Mouse (Mus musculus): ENCODE data around the gene Lrrc23. TPM values are rescaled to one million over a fixed set of nuclear protein-coding genes. Genes with fewer than 3 reads are reported as not detected.

Lrrc23 gene
- polyA plus RNA-seq, 1 experiment, result not detected

- TF ChIP-seq POLR2A (IDR thresholded peaks at IDR 0.05; ENCODE audit: low read depth, low read length), result no peak
- no peak for TF ChIP-seq CTCF (IDR thresholded peaks at IDR 0.05; ENCODE audit: borderline replicate concordance, insufficient read depth, low read length)
- H3K27ac ChIP-seq (ENCODE audit: insufficient read depth, low read length), result no peak overlapping the region
- H3K4me1 ChIP-seq (ENCODE audit: control insufficient read depth, insufficient read depth, low read length), result no peaks in the 10 kb centered on the region
- H3K4me3 ChIP-seq (ENCODE audit: insufficient read depth, low read length), result no peak overlapping the region
These were observed 56.0 kb downstream of the Lrrc23 start for GRCm38 (mm10) chr6:124723541-124723940.

- Histone ChIP-seq H3K4me1 (ENCODE audit: control insufficient read depth, insufficient read depth, low read length) (no peaks in the 10 kb centered on the region), H3K4me3 (ENCODE audit: insufficient read depth, low read length) (no peak overlapping the region), H3K27ac (ENCODE audit: insufficient read depth, low read length) (no peak overlapping the region)
- TF ChIP-seq POLR2A (IDR thresholded peaks at IDR 0.05; ENCODE audit: low read depth, low read length) (no peak), CTCF (IDR thresholded peaks at IDR 0.05; ENCODE audit: borderline replicate concordance, insufficient read depth, low read length) (no peak)
These were observed 56.6 kb downstream of the Lrrc23 start for GRCm38 (mm10) chr6:124722876-124723473.

- Histone ChIP-seq H3K27ac (ENCODE audit: insufficient read depth, low read length) (no peak overlapping the region), H3K4me3 (ENCODE audit: insufficient read depth, low read length) (no peak overlapping the region), H3K4me1 (ENCODE audit: control insufficient read depth, insufficient read depth, low read length) (no peaks in the 10 kb centered on the region)
- TF ChIP-seq POLR2A (IDR thresholded peaks at IDR 0.05; ENCODE audit: low read depth, low read length) (no peak), CTCF (IDR thresholded peaks at IDR 0.05; ENCODE audit: borderline replicate concordance, insufficient read depth, low read length) (no peak)
These were observed 58.6 kb downstream of the Lrrc23 start for GRCm38 (mm10) chr6:124720904-124721303.

Other genes with a start within 250 kb of the Lrrc23 start
- gene C1s1, start 237.4 kb downstream of the Lrrc23 start, polyA plus RNA-seq (2011; ENCODE audit: insufficient read length, low read depth, missing spikeins), result 17.0 and 50.4 TPM in 2 replicates
- not detected in 2 replicates for gene C1rb, start 209.4 kb downstream of the Lrrc23 start, polyA plus RNA-seq (2011; ENCODE audit: insufficient read length, low read depth, missing spikeins)
- 0.42 TPM in 1 of 2 replicates, not detected in the other for gene C1s2, start 143.6 kb downstream of the Lrrc23 start, polyA plus RNA-seq (2011; ENCODE audit: insufficient read length, low read depth, missing spikeins)
- 51.4 and 67.0 TPM in 2 replicates for gene Lpcat3, start 116.7 kb downstream of the Lrrc23 start, polyA plus RNA-seq (2011; ENCODE audit: insufficient read length, low read depth, missing spikeins)
- gene Emg1, start 67.5 kb downstream of the Lrrc23 start, polyA plus RNA-seq (2011; ENCODE audit: insufficient read length, low read depth, missing spikeins), result 67.1 and 68.9 TPM in 2 replicates
- 249 and 253 TPM in 2 replicates for gene Phb2, start 67.4 kb downstream of the Lrrc23 start, polyA plus RNA-seq (2011; ENCODE audit: insufficient read length, low read depth, missing spikeins)
- 0.53 and 4.3 TPM in 2 replicates for gene Ptpn6, start 41.0 kb downstream of the Lrrc23 start, polyA plus RNA-seq (2011; ENCODE audit: insufficient read length, low read depth, missing spikeins)
- 149 and 157 TPM in 2 replicates for gene Grcc10, start 38.4 kb downstream of the Lrrc23 start, polyA plus RNA-seq (2011; ENCODE audit: insufficient read length, low read depth, missing spikeins)
- gene Gm45234, start 23.7 kb downstream of the Lrrc23 start, polyA plus RNA-seq (2011; ENCODE audit: insufficient read length, low read depth, missing spikeins), result 0.58 and 0.63 TPM in 2 replicates
- 75.9 and 77.3 TPM in 2 replicates for gene Atn1, start 23.2 kb downstream of the Lrrc23 start, polyA plus RNA-seq (2011; ENCODE audit: insufficient read length, low read depth, missing spikeins)
- gene Eno2, start 10.1 kb downstream of the Lrrc23 start, polyA plus RNA-seq (2011; ENCODE audit: insufficient read length, low read depth, missing spikeins), result 17.5 and 24.1 TPM in 2 replicates
- gene Spsb2, start 28.9 kb upstream of the Lrrc23 start, polyA plus RNA-seq (2011; ENCODE audit: insufficient read length, low read depth, missing spikeins), result 9.1 and 11.7 TPM in 2 replicates
- 372 and 458 TPM in 2 replicates for gene Tpi1, start 34.6 kb upstream of the Lrrc23 start, polyA plus RNA-seq (2011; ENCODE audit: insufficient read length, low read depth, missing spikeins)
- 87.6 and 105 TPM in 2 replicates for gene Usp5, start 49.8 kb upstream of the Lrrc23 start, polyA plus RNA-seq (2011; ENCODE audit: insufficient read length, low read depth, missing spikeins)
- gene Cdca3, start 49.8 kb upstream of the Lrrc23 start, polyA plus RNA-seq (2011; ENCODE audit: insufficient read length, low read depth, missing spikeins), result 42.0 and 61.1 TPM in 2 replicates
- gene Gnb3, start 60.5 kb upstream of the Lrrc23 start, polyA plus RNA-seq (2011; ENCODE audit: insufficient read length, low read depth, missing spikeins), result 0.45 and 0.72 TPM in 2 replicates
- 72.7 and 76.7 TPM in 2 replicates for gene P3h3, start 78.0 kb upstream of the Lrrc23 start, polyA plus RNA-seq (2011; ENCODE audit: insufficient read length, low read depth, missing spikeins)
- 0.55 and 0.63 TPM in 2 replicates for gene Gpr162, start 84.3 kb upstream of the Lrrc23 start, polyA plus RNA-seq (2011; ENCODE audit: insufficient read length, low read depth, missing spikeins)
- not detected in 2 replicates for gene Cd4, start 108.5 kb upstream of the Lrrc23 start, polyA plus RNA-seq (2011; ENCODE audit: insufficient read length, low read depth, missing spikeins)
- gene Lag3, start 132.0 kb upstream of the Lrrc23 start, polyA plus RNA-seq (2011; ENCODE audit: insufficient read length, low read depth, missing spikeins), result 1.2 TPM in 2 replicates
- 602 and 622 TPM in 2 replicates for gene Ptms, start 140.4 kb upstream of the Lrrc23 start, polyA plus RNA-seq (2011; ENCODE audit: insufficient read length, low read depth, missing spikeins)
- 250 and 255 TPM in 2 replicates for gene Mlf2, start 151.7 kb upstream of the Lrrc23 start, polyA plus RNA-seq (2011; ENCODE audit: insufficient read length, low read depth, missing spikeins)
- 77.4 and 94.3 TPM in 2 replicates for gene Cops7a, start 185.8 kb upstream of the Lrrc23 start, polyA plus RNA-seq (2011; ENCODE audit: insufficient read length, low read depth, missing spikeins)
- gene Pianp, start 217.0 kb upstream of the Lrrc23 start, polyA plus RNA-seq (2011; ENCODE audit: insufficient read length, low read depth, missing spikeins), result 1.9 TPM in 1 of 2 replicates, not detected in the other
- gene Zfp384, start 229.4 kb upstream of the Lrrc23 start, polyA plus RNA-seq (2011; ENCODE audit: insufficient read length, low read depth, missing spikeins), result 46.3 and 63.5 TPM in 2 replicates

Data from embryonic fibroblast, embryonic 13.5 days (primary cell).